Mouse (Mus musculus): Measurements from ENCODE around the gene Caml.
"Not testable (repeated sequence)": the region's sequence is repeated elsewhere in the genome, so short reads cannot be mapped to it uniquely, and the experiment has no call there.

Gene Caml

DNA sequence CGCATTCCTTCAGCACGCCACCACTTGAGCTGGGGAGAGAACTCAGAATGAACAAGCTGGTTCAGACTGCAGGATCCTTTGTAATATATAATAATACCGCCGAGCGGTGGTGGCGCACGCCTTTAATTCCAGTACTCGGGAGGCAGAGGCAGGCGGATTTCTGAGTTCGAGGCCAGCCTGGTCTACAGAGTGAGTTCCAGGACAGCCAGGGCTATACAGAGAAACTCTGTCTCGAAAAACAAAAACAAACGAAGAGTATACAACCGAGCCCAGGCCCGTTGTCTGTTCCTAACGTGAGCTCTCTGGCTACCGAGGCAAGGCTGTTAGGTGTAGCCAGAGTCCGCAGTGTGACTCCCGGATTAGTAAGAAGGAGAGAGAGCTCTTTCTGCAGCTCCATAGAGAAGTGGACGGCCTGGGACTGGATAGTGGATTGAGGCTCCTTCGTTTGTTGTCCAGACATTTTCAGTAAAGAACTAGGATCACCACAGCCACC is 603 bp upstream of the Caml start:
- not testable (repeated sequence) for DNase-seq

DNA sequence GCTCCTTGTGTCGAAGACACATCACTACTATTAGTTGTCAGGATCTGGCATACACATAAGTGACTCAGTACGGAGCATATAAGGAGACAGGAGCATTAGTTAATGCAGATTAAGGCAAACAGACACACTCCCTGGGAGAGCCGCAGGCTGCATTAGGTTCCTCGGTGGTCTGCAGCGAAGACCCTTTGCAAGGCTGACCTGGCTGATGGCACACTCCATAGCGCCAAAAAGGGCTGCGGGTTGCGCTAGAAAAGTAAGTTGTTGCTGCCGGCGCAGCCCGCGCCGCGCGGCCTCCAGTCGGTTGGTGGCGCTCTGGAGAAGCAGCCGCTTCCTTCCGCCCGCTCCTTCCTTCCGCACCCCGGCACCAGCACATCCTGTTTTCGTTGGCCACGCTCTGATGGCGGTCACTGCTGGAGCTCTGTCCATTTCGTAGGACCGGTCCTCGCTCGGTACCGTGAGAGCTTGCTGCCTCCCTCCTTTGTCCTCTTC is 11.9 kb downstream of the Caml start, which contains the start of gene Ddx46:
Gene Ddx46, plus strand, starts transcription at position 389 of the 489 bp plus-strand sequence.
- DNase-seq: peak; percentile 93

DNA sequence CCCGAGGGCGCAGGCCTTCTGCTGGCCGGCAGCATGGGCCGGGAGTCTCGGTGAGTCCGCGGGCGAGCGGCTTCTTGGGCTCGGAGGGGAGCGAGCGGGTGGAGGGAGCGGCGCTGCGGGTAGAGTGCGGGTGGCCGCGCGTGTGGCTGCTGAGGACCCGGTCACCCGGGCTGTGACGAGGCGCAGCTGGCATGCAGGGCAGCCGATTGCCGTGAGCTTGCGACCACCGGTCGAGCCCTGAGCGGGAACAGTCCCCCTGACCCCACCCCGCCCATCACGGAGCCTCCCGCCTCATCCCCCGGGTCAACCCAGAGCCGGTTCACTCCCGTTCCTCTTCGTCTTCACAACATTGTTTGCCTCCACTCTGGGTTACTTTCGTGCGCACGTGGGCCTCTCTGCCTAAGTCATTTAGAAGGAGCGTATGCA is 12.4 kb downstream of the Caml start:
- DNase-seq: peak; percentile 16

DNA sequence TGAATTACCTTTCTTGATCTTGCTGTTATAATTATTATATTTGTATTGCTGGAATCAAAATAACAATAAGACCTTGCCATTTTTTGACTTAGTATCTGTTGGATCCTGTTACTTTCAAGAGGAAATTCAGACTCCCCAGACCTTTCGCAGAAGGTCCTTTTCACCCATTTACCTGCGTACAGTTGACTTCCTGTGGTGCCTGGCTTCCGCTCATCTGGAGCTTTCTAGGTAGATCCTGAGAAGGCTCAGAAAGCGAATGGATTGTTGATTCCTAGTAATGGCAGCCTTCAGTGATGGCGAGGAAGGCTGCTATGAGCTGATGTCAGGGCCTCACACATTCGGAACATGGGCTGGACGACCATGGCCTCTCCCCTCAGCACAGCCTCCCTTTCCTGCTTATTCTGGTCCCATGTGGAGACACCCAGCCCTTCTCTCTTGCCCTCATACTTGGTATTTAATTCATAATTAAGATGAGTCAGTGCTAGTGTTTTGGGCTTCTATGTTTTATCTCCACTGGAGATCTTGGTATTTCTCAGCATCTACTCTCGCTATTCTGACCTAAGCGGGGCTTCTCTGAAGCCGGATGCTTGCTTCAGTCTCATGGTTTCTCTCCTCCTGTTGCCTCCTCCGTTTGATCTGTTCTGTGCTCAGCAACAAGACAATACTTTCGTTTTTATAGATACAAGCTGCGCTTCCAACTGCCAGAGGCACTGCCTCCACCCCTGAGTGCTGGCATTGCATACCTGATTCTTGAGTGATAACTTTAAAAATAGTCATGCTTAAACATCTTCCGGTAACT is 13.6 kb downstream of the Caml start:
- DNase-seq: no peak

DNA sequence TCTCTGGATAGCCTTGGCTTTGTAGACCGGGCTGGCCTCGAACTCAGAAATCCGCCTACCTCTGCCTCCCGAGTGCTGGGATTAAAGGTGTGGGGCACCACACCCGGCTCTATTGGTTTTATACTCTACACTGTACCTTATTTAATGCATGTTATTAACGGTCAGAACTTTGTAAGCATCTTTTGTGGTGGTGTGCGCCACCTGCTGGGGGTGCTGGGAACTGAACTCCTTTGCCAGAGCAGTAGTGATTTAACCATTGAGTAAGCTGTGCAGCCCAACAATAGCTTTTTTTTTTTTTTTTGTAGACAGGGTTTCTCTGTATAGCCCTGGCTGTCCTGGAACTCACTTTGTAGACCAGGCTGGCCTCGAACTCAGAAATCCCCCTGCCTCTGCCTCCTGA is 17.7 kb downstream of the Caml start:
- peak; percentile 66 for DNase-seq

DNA sequence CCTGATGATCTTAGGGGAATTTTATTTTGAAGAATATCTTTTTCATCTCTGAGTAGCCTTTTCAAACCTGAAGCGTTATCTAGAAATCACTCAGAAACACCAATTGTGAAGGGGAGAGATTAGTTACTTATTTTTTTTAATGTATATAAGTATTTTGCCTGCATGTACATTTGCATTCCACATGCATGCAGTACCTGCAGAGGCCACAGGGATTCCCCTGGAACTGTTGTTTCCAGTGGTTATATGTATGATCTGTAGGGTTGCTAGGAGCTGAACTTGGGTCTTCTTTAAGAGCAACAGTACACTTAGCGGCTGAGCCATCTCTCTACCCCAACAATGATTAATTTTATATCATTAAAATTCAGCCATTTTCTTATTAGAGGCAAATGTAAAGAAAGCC is 21.7 kb downstream of the Caml start:
- peak; percentile 53 for DNase-seq

DNA sequence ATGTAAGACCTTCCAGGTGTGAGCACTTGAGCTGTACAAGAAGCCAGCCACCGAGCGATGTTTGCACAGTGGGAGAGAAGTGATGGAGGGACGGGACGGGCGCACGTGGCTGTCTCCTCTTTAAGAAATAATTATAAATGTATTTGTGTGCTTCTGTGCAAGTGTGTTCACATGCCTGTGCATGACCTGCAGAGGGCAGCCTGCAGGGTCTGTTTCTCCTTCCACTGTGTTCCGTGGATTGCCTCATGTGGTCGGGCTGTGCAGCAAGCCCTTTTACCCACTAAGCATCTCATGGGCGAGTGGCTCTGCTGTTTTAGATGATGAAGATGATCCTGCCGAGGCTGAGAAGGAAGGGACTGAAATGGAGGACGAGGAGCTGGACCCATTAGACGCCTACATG is 27.3 kb downstream of the Caml start:
- peak; percentile 7 for DNase-seq

DNA sequence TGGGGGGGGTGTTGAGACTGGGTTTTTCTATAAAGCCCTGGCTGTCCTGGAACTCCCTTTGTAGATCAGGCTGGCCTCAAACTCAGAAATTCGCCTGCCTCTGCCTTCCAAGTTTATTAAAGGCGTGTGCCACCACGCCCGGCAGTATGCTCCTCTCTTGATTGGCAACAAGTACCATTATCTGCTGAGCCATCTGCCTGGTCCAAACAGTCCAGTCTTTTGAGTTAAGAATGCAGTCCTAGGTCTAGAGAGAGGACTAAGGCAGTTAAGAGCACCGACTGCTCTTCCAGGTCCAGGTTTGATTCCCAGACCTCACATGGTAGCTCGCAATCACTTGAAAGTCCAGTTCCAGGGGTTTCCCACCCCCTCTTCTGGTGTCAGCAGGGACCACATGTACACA is 28.2 kb downstream of the Caml start:
- no peak for DNase-seq

DNA sequence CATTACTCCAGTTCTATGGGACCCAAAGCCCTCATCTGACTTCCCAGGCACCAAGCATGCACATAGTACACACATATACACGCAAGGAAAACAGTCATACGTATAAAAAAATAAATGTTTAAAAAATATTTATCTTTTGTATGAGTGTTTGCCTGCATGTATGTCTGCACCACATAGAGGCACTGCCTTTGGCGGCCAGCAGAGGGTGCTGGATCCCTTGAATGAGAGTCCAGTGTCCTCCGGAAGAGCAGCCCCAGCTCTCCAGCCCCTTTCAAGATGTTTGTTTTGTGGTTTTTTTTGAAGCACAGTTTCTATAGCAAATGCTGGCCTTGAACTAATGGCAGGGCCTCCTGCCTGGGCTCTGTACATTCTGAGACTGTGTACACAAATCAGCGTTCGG is 45.7 kb downstream of the Caml start:
- peak; percentile 64 for DNase-seq

DNA sequence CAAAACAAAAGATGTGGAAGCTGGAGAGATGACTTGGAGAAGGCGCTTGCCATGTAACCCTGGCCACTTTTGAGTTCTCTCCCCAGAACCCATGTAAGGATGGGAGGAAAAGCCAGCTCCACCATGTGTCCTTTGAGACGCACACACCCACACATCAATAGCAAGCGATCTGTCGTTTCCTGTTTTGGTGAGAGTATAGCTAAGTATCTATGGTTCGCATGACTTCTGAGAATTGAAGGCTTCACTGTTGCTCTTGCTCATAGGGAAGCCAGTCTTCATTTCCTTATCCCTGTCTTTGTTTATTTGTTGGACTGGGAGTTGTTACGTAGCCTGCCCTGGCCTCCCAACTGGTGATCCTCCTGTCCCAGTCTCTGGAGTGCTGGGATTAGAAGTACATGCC is 49.9 kb downstream of the Caml start:
- DNase-seq: no peak

DNA sequence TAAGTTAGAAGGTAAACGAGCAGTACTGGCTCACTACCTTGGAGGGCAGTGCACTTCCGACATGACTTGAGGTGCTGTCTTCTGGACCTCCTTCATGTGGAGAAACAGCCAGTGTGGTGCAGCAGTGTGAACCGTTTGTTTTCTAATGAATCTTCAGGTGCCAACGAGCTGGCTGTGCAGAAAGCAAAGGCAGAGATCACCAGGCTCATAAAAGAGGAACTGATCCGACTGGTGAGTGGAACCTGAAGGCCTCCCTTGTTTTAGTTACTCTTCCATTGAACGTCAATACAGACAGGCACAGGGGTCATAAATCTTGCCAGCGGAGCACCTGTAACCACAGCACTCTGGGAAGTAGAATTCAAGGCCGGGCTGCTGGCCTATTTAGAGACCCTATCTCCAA is 54.6 kb downstream of the Caml start:
- no peak for DNase-seq

Measured in embryo, embryonic 11 days (tissue).